Mouse (Mus musculus) CH12.LX (cell line): Measurements from ENCODE around the gene Tanc2. TPM values are rescaled to one million over a fixed set of nuclear protein-coding genes. Genes with fewer than 3 reads are reported as not detected.

Experiments used
- DNase-seq: peaks from one replicate; pipeline ENCODE4 v3.0.0-alpha.2; 2013; ENCODE audit errors: extremely low read depth
- H3K27ac ChIP-seq: 2 replicates; pipeline ENCODE4 v1.5.1; 2012; ENCODE audit warnings: low read depth, mild to moderate bottlenecking, control low read depth, moderate library complexity; ENCODE audit not compliant: insufficient read depth
- H3K27me3 ChIP-seq: replicated peaks from 2 replicates; pipeline ENCODE3; 2012; ENCODE audit warnings: inconsistent platforms
- H3K36me3 ChIP-seq, 2 experiments: replicated peaks in 1 of 2; 2 replicates each; pipeline versions ENCODE3 to v1.6.1; 2012; ENCODE audit warnings: inconsistent platforms in 1 of 2, low read length in 1 of 2, mild to moderate bottlenecking in 1 of 2, mixed read lengths in 1 of 2, moderate library complexity in 1 of 2; ENCODE audit not compliant: control insufficient read depth in 1 of 2, insufficient read depth in 1 of 2
- H3K4me1 ChIP-seq, 2 experiments: 2 replicates each; pipeline ENCODE4 v1.6.1; 2012; ENCODE audit warnings: inconsistent platforms in 1 of 2, moderate library complexity in 1 of 2; ENCODE audit not compliant: insufficient read depth in 2 of 2, control insufficient read depth in 1 of 2
- H3K4me2 ChIP-seq: 2 replicates; pipeline ENCODE4 v1.6.1; 2012; ENCODE audit warnings: low read depth, mild to moderate bottlenecking, control low read depth; ENCODE audit not compliant: poor library complexity, insufficient read depth, severe bottlenecking
- H3K4me3 ChIP-seq, 3 experiments: fragments of 150-350 bp in 1 of 3; sonication (generic) in 1 of 3; replicated peaks in 1 of 3; 2 replicates each; pipeline versions ENCODE3 to v1.5.1; 2011 to 2012; ENCODE audit warnings: low read depth in 2 of 3, low read length in 2 of 3, mild to moderate bottlenecking in 2 of 3, moderate library complexity in 2 of 3, control low read depth in 1 of 3, improper control_type of control experiment in 1 of 3, inconsistent platforms in 1 of 3, mixed read lengths in 1 of 3; ENCODE audit not compliant: poor library complexity in 1 of 3
- H3K79me2 ChIP-seq: replicated peaks from 2 replicates; pipeline ENCODE4 v1.6.1; 2012; ENCODE audit warnings: mild to moderate bottlenecking, moderate library complexity; ENCODE audit not compliant: control insufficient read depth, poor library complexity, insufficient read depth, severe bottlenecking; ENCODE audit errors: extremely low read depth
- H3K9ac ChIP-seq: 2 replicates; pipeline ENCODE4 v1.6.1; 2012; ENCODE audit warnings: low read depth, mild to moderate bottlenecking, control low read depth, moderate library complexity; ENCODE audit not compliant: insufficient read depth
- H3K9me3 ChIP-seq: replicated peaks from 2 replicates; pipeline ENCODE3; 2012; ENCODE audit warnings: low read length, inconsistent platforms, mixed read lengths
- BHLHE40 ChIP-seq: IDR thresholded peaks from 2 replicates; pipeline ENCODE4 v1.6.1; 2011; ENCODE audit warnings: mild to moderate bottlenecking, low read depth, low read length, improper control_type of control experiment
- CHD1 ChIP-seq: IDR thresholded peaks from 2 replicates; pipeline ENCODE4 v1.6.1; 2012; ENCODE audit warnings: low read depth, low read length, improper control_type of control experiment, inconsistent platforms
- ELF1 ChIP-seq: IDR thresholded peaks from 2 replicates; pipeline ENCODE4 v1.6.1; 2014; ENCODE audit warnings: low read depth, mild to moderate bottlenecking, inconsistent platforms, low read length, improper control_type of control experiment
- EP300 ChIP-seq: IDR thresholded peaks from 2 replicates; pipeline ENCODE4 v1.6.1; 2011; ENCODE audit warnings: low read length, improper control_type of control experiment
- ETS1 ChIP-seq: conservative IDR thresholded peaks from 2 replicates; pipeline ENCODE4 v1.6.1; 2012; ENCODE audit warnings: low read depth, mild to moderate bottlenecking, inconsistent platforms, low read length, improper control_type of control experiment, moderate library complexity
- HCFC1 ChIP-seq: IDR thresholded peaks from 2 replicates; pipeline ENCODE4 v1.6.1; 2012; ENCODE audit warnings: low read depth, mild to moderate bottlenecking, inconsistent platforms, low read length, improper control_type of control experiment
- JUND ChIP-seq: conservative IDR thresholded peaks from 2 replicates; pipeline ENCODE4 v1.6.1; 2011; ENCODE audit warnings: low read depth, low read length, improper control_type of control experiment
- KAT2A ChIP-seq: IDR thresholded peaks from 2 replicates; pipeline ENCODE4 v1.6.1; 2012; ENCODE audit warnings: low read length, improper control_type of control experiment, inconsistent platforms; ENCODE audit not compliant: insufficient replicate concordance
- MAFK ChIP-seq: IDR thresholded peaks from 2 replicates; pipeline ENCODE4 v1.6.1; 2011; ENCODE audit warnings: low read length, improper control_type of control experiment; ENCODE audit not compliant: insufficient replicate concordance
- MAX ChIP-seq: IDR thresholded peaks from 2 replicates; pipeline ENCODE4 v1.6.1; 2011; ENCODE audit warnings: low read length, improper control_type of control experiment
- MEF2A ChIP-seq: IDR thresholded peaks from 2 replicates; pipeline ENCODE4 v1.6.1; 2014; ENCODE audit warnings: low read depth, mild to moderate bottlenecking, inconsistent platforms, low read length, improper control_type of control experiment, borderline replicate concordance
- MXI1 ChIP-seq: IDR thresholded peaks from 2 replicates; pipeline ENCODE4 v1.6.1; 2011; ENCODE audit warnings: mild to moderate bottlenecking, low read depth, low read length, improper control_type of control experiment
- NRF1 ChIP-seq: IDR thresholded peaks from 2 replicates; pipeline ENCODE4 v1.6.1; 2014; ENCODE audit warnings: low read depth, mild to moderate bottlenecking, inconsistent platforms, low read length, improper control_type of control experiment, moderate library complexity
- PAX5 ChIP-seq: IDR thresholded peaks from 2 replicates; pipeline ENCODE4 v1.6.1; 2012; ENCODE audit warnings: low read length, inconsistent platforms, mixed read lengths
- POLR2AphosphoS2 ChIP-seq: IDR thresholded peaks from 2 replicates; pipeline ENCODE4 v1.6.1; 2011; ENCODE audit warnings: low read depth, low read length, improper control_type of control experiment
- RAD21 ChIP-seq: IDR thresholded peaks from 2 replicates; pipeline ENCODE4 v1.6.1; 2011; ENCODE audit warnings: low read depth, mild to moderate bottlenecking, low read length, improper control_type of control experiment, moderate library complexity
- RCOR1 ChIP-seq: conservative IDR thresholded peaks from 2 replicates; pipeline ENCODE4 v1.6.1; 2012; ENCODE audit warnings: low read depth, mild to moderate bottlenecking, inconsistent platforms, low read length, improper control_type of control experiment
- SMC3 ChIP-seq: IDR thresholded peaks from 2 replicates; pipeline ENCODE4 v1.6.1; 2011; ENCODE audit warnings: low read depth, low read length, improper control_type of control experiment
- TBP ChIP-seq: conservative IDR thresholded peaks from 2 replicates; pipeline ENCODE4 v1.6.1; 2011; ENCODE audit warnings: low read depth, low read length, improper control_type of control experiment
- TCF12 ChIP-seq: IDR thresholded peaks from 2 replicates; pipeline ENCODE4 v1.6.1; 2014; ENCODE audit warnings: low read depth, mild to moderate bottlenecking, inconsistent platforms, low read length, improper control_type of control experiment
- UBTF ChIP-seq: IDR thresholded peaks from 2 replicates; pipeline ENCODE4 v1.6.1; 2012; ENCODE audit warnings: low read depth, mild to moderate bottlenecking, inconsistent platforms, low read length, improper control_type of control experiment, moderate library complexity
- ZC3H11A ChIP-seq: IDR thresholded peaks from 2 replicates; pipeline ENCODE4 v1.6.1; 2012; ENCODE audit warnings: low read depth, mild to moderate bottlenecking, inconsistent platforms, low read length, improper control_type of control experiment
- ZMIZ1 ChIP-seq: IDR thresholded peaks from 2 replicates; pipeline ENCODE4 v1.6.1; 2012; ENCODE audit warnings: low read depth, mild to moderate bottlenecking, inconsistent platforms, low read length, improper control_type of control experiment
- ZNF384 ChIP-seq: IDR thresholded peaks from 2 replicates; pipeline ENCODE4 v1.6.1; 2012; ENCODE audit warnings: low read depth, low read length, improper control_type of control experiment, inconsistent platforms
- dilution Hi-C: fragments of 300-500 bp; cut with MboI; formaldehyde crosslinking; loops from 2 replicates; pipeline ENCODE4 v1.14.3; 2020; ENCODE audit warnings: low sequenced_read_pairs; ENCODE audit not compliant: extremely low pct_unique_long_range_greater_than_20kb, extremely low pct_ligation_motif_present
- in situ Hi-C: fragments of 300-500 bp; cut with MboI; formaldehyde crosslinking; loops from 3 replicates; pipeline ENCODE4 v1.14.3; 2019; ENCODE audit warnings: low sequenced_read_pairs, low pct_ligation_motif_present, low pct_unique_long_range_greater_than_20kb, mixed read lengths
- polyA plus RNA-seq: library from polyadenylated mRNA; unstranded; fragments of >175 nt; gene quantifications from 2 replicates; pipeline ENCODE4 v1.2.1, GENCODE M21; 2012; ENCODE audit warnings: low read depth; ENCODE audit not compliant: insufficient read length
- total RNA-seq, 2 experiments: library from RNA; depleted of rRNA; stranded (reverse); fragments of 300-350 nt in 1 of 2; fragments of >200 nt in 1 of 2; gene quantifications; 2 replicates each; pipeline ENCODE4 v1.2.3; 2012 to 2014

Gene Tanc2
- total and polyA plus RNA-seq, 3 experiments, result 2.6 to 10.4 (median 3.2) TPM

- no peak overlapping the region for H3K4me2 ChIP-seq
- no peaks in the 10 kb centered on the region for H3K79me2 ChIP-seq
- no peak for TF ChIP-seq ETS1
- TF ChIP-seq HCFC1, result no peak
- TF ChIP-seq MAFK, result no peak
- no peak for TF ChIP-seq ZNF384
- no peak for TF ChIP-seq ZMIZ1
- TF ChIP-seq BHLHE40, result no peak
- TF ChIP-seq SMC3, result no peak
- no peak for TF ChIP-seq TBP
- no peak for TF ChIP-seq MXI1
- no peak for TF ChIP-seq TCF12
- no peak for TF ChIP-seq KAT2A
- no peak for TF ChIP-seq PAX5
- no peak for TF ChIP-seq CHD1
- TF ChIP-seq RAD21, result no peak
- no peak for TF ChIP-seq MEF2A
- dilution Hi-C loops, result no loop called here
- H3K36me3 ChIP-seq, result peaks cover 0 to 10% of the 10 kb centered on the region in 2 experiments
- H3K9me3 ChIP-seq, result no peaks in the 10 kb centered on the region
- H3K27ac ChIP-seq, result no peak overlapping the region
- H3K27me3 ChIP-seq, result no peaks in the 10 kb centered on the region
- no peak overlapping the region for H3K9ac ChIP-seq
- no peak overlapping the region for H3K4me3 ChIP-seq
- in situ Hi-C loops, result no loop called here
- no peaks in the 10 kb centered on the region for H3K4me1 ChIP-seq
- no peak for DNase-seq
Observed at GRCm38 (mm10) chr11:105845901-105846300, 256.1 kb downstream of the Tanc2 start.

- Histone ChIP-seq H3K9ac (no peak overlapping the region), H3K4me2 (no peak overlapping the region), H3K27me3 (no peaks in the 10 kb centered on the region), H3K27ac (no peak overlapping the region), H3K4me1 (no peaks in the 10 kb centered on the region), H3K4me3 (no peak overlapping the region), H3K79me2 (no peaks in the 10 kb centered on the region), H3K36me3 (peaks cover 0 to 12% of the 10 kb centered on the region in 2 experiments), H3K9me3 (no peaks in the 10 kb centered on the region)
- TF ChIP-seq RAD21, result no peak
- no peak for TF ChIP-seq MAFK
- TF ChIP-seq TCF12, result no peak
- TF ChIP-seq PAX5, result no peak
- no peak for TF ChIP-seq BHLHE40
- no peak for TF ChIP-seq ELF1
- no peak for TF ChIP-seq ZC3H11A
- no peak for TF ChIP-seq RCOR1
- no peak for TF ChIP-seq TBP
- no peak for TF ChIP-seq KAT2A
- no peak for TF ChIP-seq NRF1
- no peak for TF ChIP-seq HCFC1
- no peak for TF ChIP-seq CHD1
- TF ChIP-seq POLR2AphosphoS2, result no peak
- TF ChIP-seq UBTF, result no peak
- no peak for TF ChIP-seq MEF2A
- no peak for TF ChIP-seq JUND
- no peak for TF ChIP-seq EP300
- TF ChIP-seq MAX, result no peak
- dilution Hi-C loops (no loop called here), in situ Hi-C loops (no loop called here)
- no peak for DNase-seq
Observed at GRCm38 (mm10) chr11:105855504-105855903, 265.7 kb downstream of the Tanc2 start.
